Mouse (Mus musculus) testis, adult 2 months (tissue): ENCODE data around the gene Stard13.

Experiments used
- CTCF ChIP-seq: fragments of 200-500 bp; IDR thresholded peaks from 2 replicates; pipeline ENCODE4 v1.5.1; 2012; ENCODE audit warnings: low read depth, mild to moderate bottlenecking, inconsistent platforms, low read length, moderate library complexity; ENCODE audit not compliant: control insufficient read depth, insufficient read depth, insufficient replicate concordance
- POLR2A ChIP-seq: fragments of 200-500 bp; IDR thresholded peaks from 2 replicates; pipeline ENCODE4 v1.6.1; 2012; ENCODE audit warnings: low read depth, mild to moderate bottlenecking, inconsistent platforms, low read length, moderate library complexity; ENCODE audit not compliant: control insufficient read depth

GRCm38 (mm10) chr5:151108955-151109354 lies 124.7 kb downstream of the Stard13 start:
- no peak for TF ChIP-seq CTCF
- no peak for TF ChIP-seq POLR2A
